Mouse (Mus musculus) olfactory bulb, adult 2 months (tissue): ENCODE data around the gene Fars2. TPM values are rescaled to one million over a fixed set of nuclear protein-coding genes. Genes with fewer than 3 reads are reported as not detected.

Experiments
- H3K27ac ChIP-seq: fragments of 200-500 bp; 2 replicates; pipeline ENCODE4 v1.5.1; 2012; ENCODE audit warnings: low read depth, low read length; ENCODE audit not compliant: insufficient read depth
- H3K4me1 ChIP-seq: fragments of 200-500 bp; 2 replicates; pipeline ENCODE4 v1.6.1; 2012; ENCODE audit warnings: low read length; ENCODE audit not compliant: control insufficient read depth, insufficient read depth
- H3K4me3 ChIP-seq: fragments of 200-500 bp; 2 replicates; pipeline ENCODE4 v1.5.1; 2012; ENCODE audit warnings: mild to moderate bottlenecking, low read depth, low read length, moderate library complexity; ENCODE audit not compliant: insufficient read depth
- CTCF ChIP-seq: fragments of 200-500 bp; IDR thresholded peaks from 2 replicates; pipeline ENCODE4 v1.5.1; 2012; ENCODE audit warnings: low read depth, mild to moderate bottlenecking, low read length, moderate library complexity; ENCODE audit not compliant: insufficient read depth
- POLR2A ChIP-seq: fragments of 200-500 bp; IDR thresholded peaks from 2 replicates; pipeline ENCODE4 v1.6.1; 2012; ENCODE audit warnings: mild to moderate bottlenecking, low read depth, low read length, moderate library complexity; ENCODE audit not compliant: insufficient read depth
- WGBS: fragments of 180-500 bp; shearing (Covaris S2); methylation state at CpG from one replicate; pipeline ENCODE4 v1.1.7; 2018; 5-methylcytosine and 5-hydroxymethylcytosine counted together
- polyA plus RNA-seq: library from polyadenylated mRNA; stranded (reverse); fragments of >200 nt; gene quantifications from 2 replicates; pipeline ENCODE4 v1.2.4, GENCODE M21; 2012; ENCODE audit warnings: low replicate concordance; ENCODE audit not compliant: missing spikeins, insufficient read depth, insufficient read length

Fars2 gene
- polyA plus RNA-seq, 1 experiment: not detected

DNA sequence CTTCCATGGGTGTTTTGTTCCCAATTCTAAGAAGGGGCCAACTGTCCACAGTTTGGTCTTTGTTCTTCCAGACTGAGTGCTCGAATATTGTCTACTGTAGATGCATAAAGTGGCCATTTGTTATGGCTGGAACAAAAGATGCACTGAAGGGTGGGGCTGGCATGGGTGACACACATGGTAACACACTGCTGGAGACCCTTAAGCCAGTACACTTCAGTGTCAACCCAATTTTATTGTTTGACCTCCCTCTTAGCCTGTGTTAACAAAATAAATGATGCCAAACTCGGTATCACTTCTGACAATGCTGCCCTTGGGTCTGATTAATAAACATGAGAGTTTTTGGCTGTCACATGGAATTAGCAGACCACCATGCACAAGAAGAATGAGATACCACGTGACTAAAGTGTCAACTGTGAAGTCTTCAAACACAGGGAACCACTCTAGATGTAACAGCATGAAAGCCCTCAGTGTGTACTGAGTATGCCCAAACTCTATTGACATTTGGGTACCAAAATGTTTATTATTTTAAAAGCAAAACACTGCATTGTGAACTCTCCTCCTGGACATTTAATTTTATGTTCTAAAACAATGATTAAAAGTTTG is 590.0 kb downstream of the Fars2 start:
- 34% methylated on average over 3 of the region's 3 CpGs for WGBS
- Histone ChIP-seq H3K27ac (no peak overlapping the region), H3K4me3 (no peak overlapping the region), H3K4me1 (no peaks in the 10 kb centered on the region)
- no peak for TF ChIP-seq POLR2A
- TF ChIP-seq CTCF: no peak

GRCm38 (mm10) chr13:36714101-36714500 is 596.9 kb downstream of the Fars2 start:
- Histone ChIP-seq H3K4me1 (no peaks in the 10 kb centered on the region), H3K27ac (no peak overlapping the region), H3K4me3 (no peak overlapping the region)
- 87% methylated on average over 2 of the region's 2 CpGs for WGBS
- TF ChIP-seq POLR2A (no peak), CTCF (no peak)

GRCm38 (mm10) chr13:36716708-36717107 is 599.5 kb downstream of the Fars2 start:
- no peak overlapping the region for H3K4me3 ChIP-seq
- no peaks in the 10 kb centered on the region for H3K4me1 ChIP-seq
- 67% methylated on average over 2 of the region's 2 CpGs for WGBS
- TF ChIP-seq POLR2A (no peak), CTCF (no peak)
- H3K27ac ChIP-seq: no peak overlapping the region

GRCm38 (mm10) chr13:36717376-36717775 is 600.2 kb downstream of the Fars2 start:
- H3K4me3 ChIP-seq: no peak overlapping the region
- no peak for TF ChIP-seq POLR2A
- TF ChIP-seq CTCF: no peak
- no peak overlapping the region for H3K27ac ChIP-seq
- H3K4me1 ChIP-seq: no peaks in the 10 kb centered on the region
- WGBS: 71% methylated on average over 3 of the region's 3 CpGs

GRCm38 (mm10) chr13:36720297-36721017 is 603.2 kb downstream of the Fars2 start:
- TF ChIP-seq CTCF: no peak
- TF ChIP-seq POLR2A: no peak
- H3K4me1 ChIP-seq: peaks cover 5% of the 10 kb centered on the region; the same call in 1 of the 2 replicates
- no peak overlapping the region for H3K27ac ChIP-seq
- H3K4me3 ChIP-seq: no peak overlapping the region
- 95% methylated on average over 5 of the region's 5 CpGs for WGBS

DNA sequence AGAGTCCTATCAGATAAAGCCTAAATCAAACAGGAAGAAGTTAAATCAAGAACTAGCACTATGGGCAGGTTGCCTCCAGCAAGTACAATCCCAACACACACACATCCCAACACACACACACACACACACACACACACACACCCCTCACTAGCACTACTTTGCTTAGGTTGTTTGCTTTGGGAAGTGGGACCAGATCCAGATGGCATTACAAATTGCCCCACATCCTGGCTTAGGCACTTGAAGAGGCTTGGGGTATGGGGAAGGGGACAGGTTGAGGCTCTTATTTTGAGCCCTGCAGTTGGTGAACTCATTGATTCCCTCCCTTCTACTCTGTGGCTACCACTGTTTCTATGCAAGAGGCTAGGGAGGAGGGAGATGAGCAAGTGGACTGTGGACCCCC is 605.1 kb downstream of the Fars2 start:
- TF ChIP-seq POLR2A (no peak), CTCF (no peak)
- Histone ChIP-seq H3K27ac (no peak overlapping the region), H3K4me1 (peaks cover 14% of the 10 kb centered on the region), H3K4me3 (no peak overlapping the region)

GRCm38 (mm10) chr13:36723726-36724300 is 606.6 kb downstream of the Fars2 start:
- 12% methylated on average over 15 of the region's 15 CpGs for WGBS
- Histone ChIP-seq H3K4me1 (peaks cover 15% of the 10 kb centered on the region), H3K27ac (no peak overlapping the region), H3K4me3 (no peak overlapping the region)
- no peak for TF ChIP-seq POLR2A
- no peak for TF ChIP-seq CTCF

GRCm38 (mm10) chr13:36724533-36725470 is 607.6 kb downstream of the Fars2 start:
- Histone ChIP-seq H3K4me1 (peaks cover 15% of the 10 kb centered on the region), H3K27ac (no peak overlapping the region), H3K4me3 (no peak overlapping the region)
- WGBS: 6% methylated on average over 40 of the region's 40 CpGs
- TF ChIP-seq CTCF (no peak), POLR2A (no peak)
